Mouse (Mus musculus) testis, adult 2 months (tissue): ENCODE data around the gene Noa1.

Source experiments
- CTCF ChIP-seq: fragments of 200-500 bp; IDR thresholded peaks from 2 replicates; pipeline ENCODE4 v1.5.1; 2012; ENCODE audit warnings: low read depth, mild to moderate bottlenecking, inconsistent platforms, low read length, moderate library complexity; ENCODE audit not compliant: control insufficient read depth, insufficient read depth, insufficient replicate concordance
- POLR2A ChIP-seq: fragments of 200-500 bp; IDR thresholded peaks from 2 replicates; pipeline ENCODE4 v1.6.1; 2012; ENCODE audit warnings: low read depth, mild to moderate bottlenecking, inconsistent platforms, low read length, moderate library complexity; ENCODE audit not compliant: control insufficient read depth

GRCm38 (mm10) chr5:77309051-77309906, 605 bp downstream of the Noa1 start:
- TF ChIP-seq CTCF (no peak), POLR2A (no peak)
